Mouse (Mus musculus) liver, adult 2 months (tissue): ENCODE data around the gene Acp1.

Source experiments
- CTCF ChIP-seq: fragments of 200-500 bp; IDR thresholded peaks from 2 replicates; pipeline ENCODE4 v1.5.1; 2011; ENCODE audit warnings: low read depth, low read length, control low read depth
- POLR2A ChIP-seq: fragments of 200-500 bp; IDR thresholded peaks from 2 replicates; pipeline ENCODE4 v1.6.1; 2011; ENCODE audit warnings: low read length, control low read depth; ENCODE audit not compliant: insufficient read depth; ENCODE audit errors: extremely low read depth

- TF ChIP-seq CTCF = no peak
- no peak for TF ChIP-seq POLR2A
Observed at GRCm38 (mm10) chr12:30944197-30944596, 32.8 kb upstream of the Acp1 start.
